Mouse (Mus musculus): ENCODE data around the gene Usp40.

- no peak for TF ChIP-seq POLR2A (IDR thresholded peaks at IDR 0.05; ENCODE audit: low read depth, low read length)
- TF ChIP-seq CTCF (conservative IDR thresholded peaks at IDR 0.05; ENCODE audit: insufficient read depth, insufficient read length, low read depth, low read length): no peak
These were observed 1.2 kb upstream of the Usp40 start for GRCm38 (mm10) chr1:88009521-88009920.

All from kidney, adult 2 months (tissue).